Mouse (Mus musculus) cerebellum, adult 2 months (tissue): Measurements from ENCODE around the gene Egflam.

Experiments
- CTCF ChIP-seq: fragments of 200-500 bp; IDR thresholded peaks from 2 replicates; pipeline ENCODE4 v1.5.1; 2011; ENCODE audit warnings: low read depth, mild to moderate bottlenecking, control low read depth, low read length, moderate library complexity, borderline replicate concordance; ENCODE audit not compliant: insufficient read depth
- POLR2A ChIP-seq: fragments of 200-500 bp; IDR thresholded peaks from 2 replicates; pipeline ENCODE4 v1.6.1; 2011; ENCODE audit warnings: low read length, control low read depth, borderline replicate concordance; ENCODE audit not compliant: insufficient read depth

DNA sequence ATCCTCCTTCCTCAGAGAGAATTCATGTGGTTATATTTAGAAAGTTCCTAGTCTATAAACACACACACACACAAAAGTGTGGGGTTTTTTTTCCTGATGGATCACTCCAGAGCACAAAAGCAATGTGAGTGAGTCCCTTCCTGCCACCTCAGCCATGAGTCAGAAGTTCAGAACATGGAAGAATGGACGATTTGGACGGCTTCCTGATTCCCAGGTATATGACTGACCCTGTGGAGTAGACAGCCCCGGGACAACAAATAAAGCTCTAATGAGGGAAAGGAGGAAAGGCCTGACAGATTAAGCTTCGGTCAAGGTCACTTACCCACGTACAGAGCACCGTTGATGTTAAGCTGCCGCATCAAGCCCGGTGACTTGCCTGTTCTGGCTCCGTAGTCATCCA is 190.0 kb downstream of the Egflam start:
- TF ChIP-seq CTCF (no peak), POLR2A (no peak)
